Mouse (Mus musculus): ENCODE results near the gene Gm38392.

- TF ChIP-seq CTCF (IDR thresholded peaks at IDR 0.05; ENCODE audit: low read depth) (no peak), EP300 (IDR thresholded peaks at IDR 0.05; ENCODE audit: low read depth) (no peak)
Measured at GRCm38 (mm10) chr3:88216116-88216515, 70.9 kb downstream of the Gm38392 start.

Data from heart, postnatal 0 days (tissue).